Mouse (Mus musculus) heart, adult 2 months (tissue): ENCODE data around the gene Plcl2.

Experiments
- CTCF ChIP-seq: fragments of 200-600 bp; IDR thresholded peaks from 2 replicates; pipeline ENCODE4 v1.8.1; 2022; ENCODE audit warnings: antibody characterized with exemption, mild to moderate bottlenecking, moderate library complexity
- EP300 ChIP-seq: fragments of 200-500 bp; IDR thresholded peaks from 2 replicates; pipeline ENCODE4 v1.6.1; 2011; ENCODE audit warnings: low read depth, low read length, control low read depth; ENCODE audit not compliant: insufficient read depth

DNA sequence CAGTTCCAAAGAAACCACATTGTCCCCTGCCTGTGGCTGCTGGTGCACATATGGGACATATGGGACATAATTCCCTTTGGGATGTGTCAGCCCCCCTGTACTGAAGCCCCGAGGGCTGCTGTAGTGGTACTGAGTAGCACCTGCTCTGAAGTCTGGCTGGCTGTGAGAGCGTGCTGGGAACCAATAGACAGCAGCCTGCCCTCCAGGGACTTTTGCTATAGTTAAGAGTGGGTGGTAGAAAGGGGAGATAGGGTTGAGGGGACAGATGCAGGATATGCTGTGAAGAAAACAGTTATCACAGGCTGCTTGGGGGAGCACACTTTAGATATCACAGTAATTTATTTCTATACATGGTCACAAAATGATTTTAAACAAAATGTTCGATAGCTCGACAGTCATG is 100.7 kb downstream of the Plcl2 start:
- TF ChIP-seq CTCF (no peak), EP300 (no peak)
